Mouse (Mus musculus) adrenal gland, adult (tissue): ENCODE measurements at regions not wholly inside any gene's neighbourhood (a gene's known extent, or its start where the extent isn't known, plus 50 kb on each side); places are given as distances from the start of the nearest gene placed in this dataset.

Source experiments
- DNase-seq, 2 experiments: peaks; one replicate each; pipeline ENCODE4 v3.0.0; 2022 to 2023; ENCODE audit warnings: low spot score in 1 of 2; ENCODE audit not compliant: inconsistent age in 2 of 2

DNA sequence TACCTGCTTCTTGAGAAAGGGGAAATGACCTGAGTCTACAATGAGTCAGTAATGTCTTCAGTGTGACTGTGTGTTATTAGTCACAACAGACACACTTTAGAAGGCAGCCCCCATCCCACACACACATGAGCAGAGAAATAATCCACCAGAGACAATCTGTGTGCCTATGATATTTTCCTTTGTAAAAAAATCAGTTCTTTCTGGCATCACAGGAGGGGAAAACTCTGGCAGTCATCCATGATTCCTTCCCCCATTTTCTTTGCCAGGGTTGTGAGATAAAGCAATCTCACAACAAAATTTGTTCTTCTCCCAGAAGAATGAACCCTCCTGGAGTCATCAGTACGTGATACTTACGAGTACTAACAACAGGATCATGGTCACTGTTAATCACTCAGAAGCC is 236.2 kb downstream of the 1500009L16Rik start:
- DNase-seq = no peak

DNA sequence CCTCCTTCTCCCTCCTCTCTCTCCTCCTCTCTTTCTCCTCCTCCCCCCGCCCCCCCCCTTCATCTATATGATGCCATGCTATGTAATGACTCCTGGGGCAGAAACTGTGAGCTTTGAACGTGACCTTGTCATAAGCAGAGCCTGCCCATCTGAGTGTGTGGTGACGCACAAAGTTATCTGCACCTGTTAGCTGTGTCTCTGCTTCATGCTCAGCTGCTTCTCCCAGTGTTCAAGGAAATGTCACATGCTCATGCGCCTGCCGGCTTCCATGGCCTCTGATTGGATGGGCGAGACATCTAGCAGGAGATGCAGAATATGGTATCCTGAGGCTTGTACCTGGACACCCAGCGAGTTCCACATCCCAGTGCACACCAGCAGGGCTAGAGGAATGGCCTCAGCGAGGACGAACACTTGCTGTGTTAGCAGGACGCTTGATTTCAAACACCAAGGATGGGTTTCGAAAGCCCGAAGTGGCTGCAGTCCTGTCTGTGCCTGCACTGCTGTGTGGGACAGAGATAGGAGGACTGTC is 240.6 kb downstream of the 1500009L16Rik start:
- DNase-seq = no peak

DNA sequence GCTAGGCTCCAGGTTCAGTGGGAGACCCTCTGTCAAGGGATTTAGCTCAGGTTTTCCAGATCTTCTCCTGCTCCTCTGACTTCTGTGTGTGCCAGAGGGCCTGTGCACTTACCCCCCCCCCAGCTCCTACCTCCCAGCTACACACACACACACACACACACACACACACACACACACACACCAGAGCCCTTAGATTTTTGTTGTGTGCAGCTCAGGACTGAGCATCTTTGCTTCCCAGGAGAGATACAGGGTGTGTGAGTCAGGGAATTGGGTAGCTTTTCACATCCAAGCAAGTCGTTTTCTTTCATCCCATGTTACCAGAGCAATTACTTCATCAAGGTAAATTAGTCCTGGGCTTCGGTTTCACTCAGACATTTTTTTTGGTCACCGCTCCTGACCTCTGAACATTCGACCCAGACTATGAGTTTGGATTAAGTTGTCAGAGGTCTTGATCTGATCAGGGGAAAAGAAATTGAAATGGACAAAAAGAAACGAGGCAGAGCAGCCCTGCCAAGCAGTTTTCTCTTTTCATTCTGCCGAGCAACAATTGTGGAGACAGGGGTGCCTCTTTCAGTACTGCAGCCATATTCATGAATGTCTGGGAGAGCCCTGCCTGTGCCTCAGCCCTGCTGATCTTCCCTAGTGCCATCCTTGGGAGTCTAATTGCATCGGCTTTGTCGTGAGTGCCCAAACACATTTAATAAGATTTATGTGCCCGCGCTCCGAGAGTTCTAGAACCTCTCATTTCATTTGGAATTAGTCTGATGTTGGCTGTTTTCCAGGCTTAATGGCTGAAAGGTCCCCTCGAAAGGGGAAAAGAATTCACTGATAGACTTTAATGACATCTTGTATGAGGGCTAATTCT is 241.3 kb downstream of the 1500009L16Rik start:
- DNase-seq = no peak

DNA sequence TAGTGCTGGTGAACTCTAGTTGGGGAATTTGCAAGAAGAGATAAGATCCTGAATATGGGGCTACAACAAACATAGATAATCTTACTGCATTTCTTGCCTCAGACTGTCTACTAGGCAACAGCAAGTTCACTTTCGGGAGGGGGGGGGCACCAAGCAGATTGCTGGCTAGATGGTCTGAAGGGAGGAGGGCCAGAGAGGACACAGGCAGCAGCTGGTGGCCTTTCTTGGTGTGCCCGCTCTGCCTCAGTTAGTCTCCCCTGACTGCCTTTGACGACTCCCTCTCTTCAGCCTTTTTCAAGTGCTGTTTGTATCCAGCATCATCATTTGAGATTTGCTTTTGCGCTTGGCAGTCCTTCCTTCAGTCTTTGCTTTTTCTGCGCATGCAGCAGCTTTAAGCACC is 242.2 kb downstream of the 1500009L16Rik start:
- no peak for DNase-seq

DNA sequence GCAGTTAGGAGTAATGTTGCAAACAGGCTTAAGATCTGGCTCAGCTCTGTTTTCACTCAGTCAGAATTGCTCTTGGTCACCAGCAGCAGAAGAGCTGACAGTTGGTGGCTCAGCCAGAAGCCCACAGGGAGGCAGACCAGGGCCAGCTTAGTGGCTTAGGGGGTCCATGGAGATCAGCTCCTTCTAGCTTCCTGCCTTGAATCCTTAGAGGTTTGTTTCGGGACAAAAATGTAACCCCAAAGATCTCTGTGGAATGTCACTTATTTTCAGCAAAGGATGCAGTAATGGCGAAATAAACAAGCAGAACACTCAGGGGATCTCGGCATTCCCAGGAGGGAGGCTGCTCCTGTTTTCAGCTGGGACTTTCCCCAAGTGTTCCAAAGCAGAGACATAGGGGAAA is 247.8 kb downstream of the 1500009L16Rik start:
- DNase-seq = no peak

- no peak for DNase-seq
Observed at GRCm38 (mm10) chr10:83974548-83974947, 251.9 kb downstream of the 1500009L16Rik start.

- DNase-seq = no peak
Observed at GRCm38 (mm10) chr10:83976548-83976947, 253.9 kb downstream of the 1500009L16Rik start.

GRCm38 (mm10) chr10:83979930-83980329 is 257.3 kb downstream of the 1500009L16Rik start:
- DNase-seq = no peak

GRCm38 (mm10) chr10:83984697-83985415 is 262.2 kb downstream of the 1500009L16Rik start:
- no peak for DNase-seq

GRCm38 (mm10) chr10:83992577-83993305 is 270.1 kb downstream of the 1500009L16Rik start:
- DNase-seq = no peak

DNA sequence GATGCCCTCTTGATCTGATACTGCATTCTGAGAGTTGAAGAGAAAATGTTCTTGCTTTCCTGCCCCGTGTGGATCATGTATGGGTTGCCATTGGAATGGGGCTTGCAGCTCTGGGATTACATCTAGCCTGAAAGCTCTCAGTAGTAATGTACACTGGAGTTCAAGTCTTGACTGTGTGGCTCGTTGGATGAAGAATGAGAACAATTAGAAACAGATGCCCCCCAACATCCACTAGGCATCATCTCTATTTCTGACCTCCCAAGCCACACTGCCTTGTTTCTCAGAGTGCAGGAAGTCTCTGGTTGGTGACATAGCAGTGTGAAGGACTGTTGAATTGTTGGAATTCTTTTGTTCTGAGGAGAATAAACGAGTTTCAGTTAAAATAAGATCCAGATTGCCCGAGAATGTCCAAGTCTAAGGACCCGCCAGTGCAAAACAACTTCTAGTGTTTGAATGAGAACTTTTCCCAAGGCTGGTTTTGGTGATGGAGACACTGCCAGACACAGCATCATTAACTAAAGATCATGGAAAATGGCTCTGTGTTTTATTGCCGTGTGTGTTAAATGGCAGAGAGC is 272.4 kb downstream of the 1500009L16Rik start:
- DNase-seq = no peak

DNA sequence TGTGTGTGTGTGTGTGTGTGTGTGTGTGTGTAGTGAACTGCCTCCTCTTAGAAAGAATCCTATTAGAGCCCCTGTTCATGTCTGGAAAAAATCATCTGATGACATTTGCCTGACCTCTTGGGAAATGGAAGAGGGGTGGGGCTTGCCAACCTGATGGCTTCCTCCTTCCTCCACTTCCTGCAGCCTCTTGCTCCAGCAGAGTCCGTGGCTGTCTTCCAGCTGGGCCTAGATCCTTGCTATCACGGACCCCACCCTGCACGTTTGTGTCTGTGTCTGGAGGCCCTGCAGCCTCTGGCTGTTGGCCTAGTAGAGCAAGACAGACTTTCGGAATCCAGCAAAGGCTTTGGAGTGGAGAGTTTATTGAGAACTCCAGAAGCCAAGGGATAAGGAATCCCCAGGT is 273.2 kb downstream of the 1500009L16Rik start:
- peak; percentile 69 to 80 for DNase-seq

DNA sequence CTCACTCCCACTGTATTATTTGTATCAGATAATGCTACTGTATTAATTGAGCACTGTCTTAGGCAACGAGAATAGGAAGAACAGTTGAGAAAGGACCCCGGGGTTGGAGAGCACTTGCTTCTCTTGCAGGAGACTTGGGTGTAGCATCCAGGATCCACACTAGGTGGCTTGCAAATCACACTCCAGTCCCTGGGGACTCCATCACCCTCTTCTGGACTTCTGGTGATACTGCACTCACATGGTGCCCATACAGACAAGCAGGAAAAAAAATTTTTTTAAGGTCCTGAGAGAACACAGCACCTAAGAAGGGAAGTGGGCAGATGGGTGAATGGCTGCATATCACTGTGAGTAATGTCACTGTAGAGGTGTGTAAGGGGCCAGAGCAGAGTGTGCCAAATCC is 273.8 kb downstream of the 1500009L16Rik start:
- no peak for DNase-seq

- DNase-seq = peak; percentile 42 to 64
Observed at GRCm38 (mm10) chr10:84000436-84001208, 278.0 kb downstream of the 1500009L16Rik start.

- DNase-seq = no peak
Observed at GRCm38 (mm10) chr10:84002744-84003143, 280.1 kb downstream of the 1500009L16Rik start.

DNA sequence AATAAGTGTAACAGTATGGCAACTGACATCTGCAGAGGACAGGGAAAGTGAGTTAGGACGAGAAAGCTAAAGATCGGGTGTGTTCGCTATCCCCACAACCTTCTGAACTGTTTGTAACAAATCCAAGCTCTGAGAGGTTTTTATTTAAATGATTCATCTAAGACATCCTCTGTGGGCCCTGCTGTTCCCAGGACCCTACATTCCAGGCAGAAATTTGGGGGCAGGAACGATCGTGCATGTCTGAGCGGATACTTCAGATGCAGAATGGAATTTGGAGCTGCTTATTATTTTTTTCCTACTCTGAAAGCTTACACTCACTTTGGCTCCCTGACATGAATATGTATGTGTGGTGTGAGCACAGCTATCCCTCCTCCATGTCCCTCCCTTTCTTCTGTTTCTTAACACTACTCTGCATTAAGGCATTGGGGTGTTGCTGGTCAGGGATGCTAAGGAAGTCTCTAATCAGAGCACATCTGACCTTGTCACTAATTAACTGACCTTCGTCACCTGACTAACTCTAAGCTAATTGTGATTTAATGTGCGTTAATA is 281.0 kb downstream of the 1500009L16Rik start:
- no peak for DNase-seq

DNA sequence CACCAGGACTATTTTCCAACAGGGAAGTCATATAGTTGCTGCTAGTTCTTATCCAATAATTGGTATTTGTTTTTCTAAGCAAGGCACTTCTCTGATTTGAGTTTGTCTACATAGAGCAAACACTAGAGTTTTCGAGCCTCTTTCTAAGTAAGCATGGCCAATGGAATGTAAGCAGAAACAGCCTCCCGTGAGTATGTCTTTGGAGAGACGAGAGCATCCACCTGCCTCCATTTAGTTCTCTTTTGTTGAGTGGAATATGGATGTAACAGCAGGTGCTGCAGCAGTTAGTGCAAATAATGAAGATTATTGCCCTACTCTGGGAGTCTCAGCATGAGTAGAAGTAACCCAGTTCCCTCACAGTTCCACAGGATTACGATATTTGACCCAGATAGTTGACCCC is 286.3 kb downstream of the 1500009L16Rik start:
- DNase-seq = no peak

GRCm38 (mm10) chr10:84019381-84019780 is 296.7 kb downstream of the 1500009L16Rik start:
- DNase-seq = peak; percentile 38 to 83

DNA sequence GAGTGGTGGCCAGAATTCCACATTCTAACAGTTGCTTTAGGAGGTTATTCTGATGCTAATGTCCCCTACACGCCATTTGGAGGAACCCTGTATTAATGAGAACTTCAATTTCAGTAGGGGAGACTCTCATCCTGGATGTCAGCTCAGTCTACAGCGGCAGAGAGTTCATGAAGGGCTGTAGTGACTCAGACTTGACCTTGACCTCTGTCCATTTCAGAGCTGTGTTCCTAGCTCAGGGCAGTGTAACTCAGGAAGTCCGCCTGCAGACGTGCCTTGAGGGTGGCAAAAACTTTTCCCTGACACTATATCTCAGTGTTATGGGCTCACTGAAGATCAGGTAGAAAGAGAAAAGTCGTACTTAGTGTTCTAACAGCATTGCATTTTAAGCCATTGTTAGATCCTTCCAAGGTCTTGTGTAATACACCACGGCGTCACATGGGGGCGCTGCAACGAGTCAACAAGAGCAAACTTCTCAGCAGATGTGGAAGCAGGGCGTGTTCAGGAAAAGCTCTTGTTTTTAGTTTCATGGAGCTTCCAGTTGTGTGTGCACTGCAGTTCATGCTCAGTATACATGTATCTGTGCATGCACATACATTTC is 297.5 kb downstream of the 1500009L16Rik start:
- peak; percentile 44 to 82 for DNase-seq
